Mouse (Mus musculus): ENCODE data around the gene Atf4. TPM values are rescaled to one million over a fixed set of nuclear protein-coding genes. Genes with fewer than 3 reads are reported as not detected.

Atf4 gene
- 104 and 111 TPM in 2 replicates for polyA plus RNA-seq (2016; fragmentation: Nextera tagmentation; extraction: Ambion mirVana)

- no peaks in the 10 kb centered on the region for H3K9me3 ChIP-seq
- WGBS, result under 1% methylated on average over 62 of the region's 62 CpGs
- peak; percentile 98 for DNase-seq (ENCODE audit: low spot score)
- peak within 1 kb of the TSS; percentile 100 for H3K27ac ChIP-seq (replicated peaks)
- no peaks in the 10 kb centered on the region for H3K27me3 ChIP-seq (replicated peaks; ENCODE audit: low read depth, poor library complexity, severe bottlenecking)
- H3K4me1 ChIP-seq, result peaks cover 54% of the 10 kb centered on the region
- peaks cover 73% of the 10 kb centered on the region for H3K36me3 ChIP-seq (replicated peaks)
- peak within 1 kb of the TSS; percentile 100 for H3K4me3 ChIP-seq
Measured at GRCm38 (mm10) chr15:80254847-80255645, at the start of gene Atf4. Gene Atf4 (plus strand): TSS chr15:80255184.

GRCm38 (mm10) chr15:80206057-80206565 is 48.9 kb upstream of the Atf4 start:
- Histone ChIP-seq H3K4me1 (peaks cover 17% of the 10 kb centered on the region), H3K4me3 (no peak overlapping the region), H3K27me3 (replicated peaks; ENCODE audit: low read depth, poor library complexity, severe bottlenecking) (no peaks in the 10 kb centered on the region), H3K9me3 (no peaks in the 10 kb centered on the region), H3K27ac (replicated peaks) (no peak overlapping the region), H3K36me3 (replicated peaks) (peaks cover 12% of the 10 kb centered on the region)
- WGBS, result 88% methylated on average over 3 of the region's 3 CpGs
- DNase-seq (ENCODE audit: low spot score), result no peak

- Histone ChIP-seq H3K27ac (replicated peaks) (no peak overlapping the region), H3K27me3 (replicated peaks; ENCODE audit: low read depth, poor library complexity, severe bottlenecking) (no peaks in the 10 kb centered on the region), H3K4me1 (peaks cover 8% of the 10 kb centered on the region), H3K9me3 (no peaks in the 10 kb centered on the region), H3K4me3 (no peak overlapping the region), H3K36me3 (replicated peaks) (peaks cover 35% of the 10 kb centered on the region)
- no peak for DNase-seq (ENCODE audit: low spot score)
- WGBS, result 24% methylated on average over 4 of the region's 4 CpGs
Measured at GRCm38 (mm10) chr15:80208446-80208845, 46.5 kb upstream of the Atf4 start.

- H3K4me1 ChIP-seq, result peaks cover 11% of the 10 kb centered on the region
- DNase-seq (ENCODE audit: low spot score), result no peak
- no peak overlapping the region for H3K27ac ChIP-seq (replicated peaks)
- H3K4me3 ChIP-seq, result no peak overlapping the region
- peaks cover 46% of the 10 kb centered on the region for H3K36me3 ChIP-seq (replicated peaks)
- H3K9me3 ChIP-seq, result no peaks in the 10 kb centered on the region
- no peaks in the 10 kb centered on the region for H3K27me3 ChIP-seq (replicated peaks; ENCODE audit: low read depth, poor library complexity, severe bottlenecking)
Measured at GRCm38 (mm10) chr15:80213688-80214087, 41.3 kb upstream of the Atf4 start.

- WGBS, result 18% methylated on average over 10 of the region's 10 CpGs
- H3K4me3 ChIP-seq, result no peak overlapping the region
- peaks cover 42% of the 10 kb centered on the region for H3K36me3 ChIP-seq (replicated peaks)
- H3K27ac ChIP-seq (replicated peaks), result no peak overlapping the region
- H3K9me3 ChIP-seq, result no peaks in the 10 kb centered on the region
- peaks cover 22% of the 10 kb centered on the region for H3K4me1 ChIP-seq
- no peaks in the 10 kb centered on the region for H3K27me3 ChIP-seq (replicated peaks; ENCODE audit: low read depth, poor library complexity, severe bottlenecking)
- DNase-seq (ENCODE audit: low spot score), result peak; percentile 38
Measured at GRCm38 (mm10) chr15:80215716-80216479, 39.1 kb upstream of the Atf4 start.

- no peak for DNase-seq (ENCODE audit: low spot score)
- H3K27me3 ChIP-seq (replicated peaks; ENCODE audit: low read depth, poor library complexity, severe bottlenecking), result no peaks in the 10 kb centered on the region
- peaks cover 36% of the 10 kb centered on the region for H3K36me3 ChIP-seq (replicated peaks)
- WGBS, result 61% methylated on average over 9 of the region's 9 CpGs
- no peak overlapping the region for H3K27ac ChIP-seq (replicated peaks)
- H3K4me1 ChIP-seq, result peaks cover 22% of the 10 kb centered on the region
- no peaks in the 10 kb centered on the region for H3K9me3 ChIP-seq
- H3K4me3 ChIP-seq, result no peak overlapping the region
Measured at GRCm38 (mm10) chr15:80216480-80216820, 38.5 kb upstream of the Atf4 start.

- Histone ChIP-seq H3K27me3 (replicated peaks; ENCODE audit: low read depth, poor library complexity, severe bottlenecking) (no peaks in the 10 kb centered on the region), H3K36me3 (replicated peaks) (peaks cover 26% of the 10 kb centered on the region), H3K27ac (replicated peaks) (no peak overlapping the region), H3K4me3 (no peak overlapping the region), H3K4me1 (peaks cover 22% of the 10 kb centered on the region), H3K9me3 (no peaks in the 10 kb centered on the region)
- no peak for DNase-seq (ENCODE audit: low spot score)
- 91% methylated on average over 10 of the region's 10 CpGs for WGBS
Measured at GRCm38 (mm10) chr15:80217476-80217875, 37.5 kb upstream of the Atf4 start.

GRCm38 (mm10) chr15:80219211-80219610 is 35.8 kb upstream of the Atf4 start:
- DNase-seq (ENCODE audit: low spot score), result peak; percentile 66
- 40% methylated on average over 14 of the region's 14 CpGs for WGBS
- Histone ChIP-seq H3K4me1 (peaks cover 22% of the 10 kb centered on the region), H3K27me3 (replicated peaks; ENCODE audit: low read depth, poor library complexity, severe bottlenecking) (no peaks in the 10 kb centered on the region), H3K36me3 (replicated peaks) (peaks cover 10% of the 10 kb centered on the region), H3K4me3 (peak overlapping the region; percentile 25; the same call in 1 of the 2 replicates), H3K9me3 (no peaks in the 10 kb centered on the region), H3K27ac (replicated peaks) (peak overlapping the region; percentile 48)

GRCm38 (mm10) chr15:80219705-80220657 is 35.0 kb upstream of the Atf4 start:
- peaks cover 23% of the 10 kb centered on the region for H3K4me1 ChIP-seq
- no peaks in the 10 kb centered on the region for H3K27me3 ChIP-seq (replicated peaks; ENCODE audit: low read depth, poor library complexity, severe bottlenecking)
- DNase-seq (ENCODE audit: low spot score), result no peak
- 76% methylated on average over 4 of the region's 4 CpGs for whole genome bisulfite sequencing
- H3K9me3 ChIP-seq, result no peaks in the 10 kb centered on the region
- H3K27ac ChIP-seq (replicated peaks), result peak overlapping the region; percentile 48
- H3K4me3 ChIP-seq, result no peak overlapping the region
- H3K36me3 ChIP-seq (replicated peaks), result peaks cover 5% of the 10 kb centered on the region; the same call in 1 of the 2 replicates

- Histone ChIP-seq H3K9me3 (no peaks in the 10 kb centered on the region), H3K36me3 (replicated peaks) (peaks cover 5% of the 10 kb centered on the region; the same call in 1 of the 2 replicates), H3K27me3 (replicated peaks; ENCODE audit: low read depth, poor library complexity, severe bottlenecking) (no peaks in the 10 kb centered on the region), H3K4me1 (peaks cover 18% of the 10 kb centered on the region), H3K27ac (replicated peaks) (no peak overlapping the region), H3K4me3 (no peak overlapping the region)
- no peak for DNase-seq (ENCODE audit: low spot score)
- 71% methylated on average over 8 of the region's 8 CpGs for WGBS
Measured at GRCm38 (mm10) chr15:80221031-80221430, 34.0 kb upstream of the Atf4 start.

GRCm38 (mm10) chr15:80223751-80224150 is 31.2 kb upstream of the Atf4 start:
- WGBS, result 88% methylated on average over 7 of the region's 7 CpGs
- Histone ChIP-seq H3K4me1 (peaks cover 25% of the 10 kb centered on the region), H3K27me3 (replicated peaks; ENCODE audit: low read depth, poor library complexity, severe bottlenecking) (no peaks in the 10 kb centered on the region), H3K4me3 (no peak overlapping the region), H3K27ac (replicated peaks) (no peak overlapping the region), H3K9me3 (no peaks in the 10 kb centered on the region), H3K36me3 (replicated peaks) (no peaks in the 10 kb centered on the region)
- DNase-seq (ENCODE audit: low spot score), result no peak

GRCm38 (mm10) chr15:80225208-80225607 is 29.8 kb upstream of the Atf4 start:
- peak; percentile 87 for DNase-seq (ENCODE audit: low spot score)

More at GRCm38 (mm10) chr15:80225208-80225607, 29.8 kb upstream of the Atf4 start:
- H3K9me3 ChIP-seq, result no peaks in the 10 kb centered on the region
- H3K4me3 ChIP-seq, result no peak overlapping the region
- H3K27me3 ChIP-seq (replicated peaks; ENCODE audit: low read depth, poor library complexity, severe bottlenecking), result no peaks in the 10 kb centered on the region
- peaks cover 13% of the 10 kb centered on the region; the same call in 1 of the 2 replicates for H3K4me1 ChIP-seq
- no peak overlapping the region for H3K27ac ChIP-seq (replicated peaks)
- 28% methylated on average over 9 of the region's 9 CpGs for WGBS
- no peaks in the 10 kb centered on the region for H3K36me3 ChIP-seq (replicated peaks)

Data from embryonic facial prominence, embryonic 10.5 days (tissue).